Mouse (Mus musculus): ENCODE data around the gene Ttc32.

GRCm38 (mm10) chr12:9059965-9060364, 30.2 kb downstream of the Ttc32 start:
- TF ChIP-seq POLR2A (IDR thresholded peaks at IDR 0.05; ENCODE audit: low read depth, low read length) (no peak), CTCF (conservative IDR thresholded peaks at IDR 0.05; ENCODE audit: insufficient read depth, insufficient read length, low read depth, low read length) (no peak)

All from kidney, adult 2 months (tissue).